Mouse (Mus musculus) kidney, postnatal 14 days (tissue): ENCODE measurements at regions not wholly inside any gene's neighbourhood (a gene's known extent, or its start where the extent isn't known, plus 50 kb on each side); places are given as distances from the start of the nearest gene placed in this dataset.

Experiments used
- DNase-seq: peaks from one replicate; pipeline ENCODE4 v3.0.0; 2022; ENCODE audit warnings: mixed read lengths

GRCm38 (mm10) chr13:29019839-29020238, 66.3 kb upstream of the Sox4 start:
- no peak for DNase-seq

DNA sequence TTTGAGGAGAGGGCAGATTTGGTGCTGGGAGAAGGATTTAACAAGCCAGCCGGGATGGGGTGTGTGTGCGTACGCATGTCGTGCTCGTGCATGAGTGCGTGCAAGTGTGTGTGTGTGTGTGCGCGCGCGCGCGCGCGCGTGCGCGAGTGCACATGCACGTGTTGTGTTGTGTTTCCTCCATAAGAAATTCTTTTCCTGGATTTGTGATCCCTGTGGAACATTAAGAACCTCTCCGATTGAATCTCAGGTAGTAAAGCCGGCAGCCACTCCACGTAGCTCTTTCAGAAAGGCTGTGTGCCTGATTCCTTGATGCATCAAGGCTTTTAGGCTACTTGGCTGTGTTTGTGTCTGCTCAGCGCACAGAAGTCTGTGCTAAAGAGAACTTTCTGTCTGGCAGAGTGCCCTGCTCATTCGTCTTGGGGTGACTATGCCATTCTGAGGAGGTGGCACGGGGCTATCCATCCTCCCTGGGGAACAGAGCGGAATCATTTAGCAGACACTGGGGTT, 62.7 kb upstream of the Sox4 start:
- DNase-seq, result no peak

GRCm38 (mm10) chr13:29015605-29015994, 62.1 kb upstream of the Sox4 start:
- no peak for DNase-seq

DNA sequence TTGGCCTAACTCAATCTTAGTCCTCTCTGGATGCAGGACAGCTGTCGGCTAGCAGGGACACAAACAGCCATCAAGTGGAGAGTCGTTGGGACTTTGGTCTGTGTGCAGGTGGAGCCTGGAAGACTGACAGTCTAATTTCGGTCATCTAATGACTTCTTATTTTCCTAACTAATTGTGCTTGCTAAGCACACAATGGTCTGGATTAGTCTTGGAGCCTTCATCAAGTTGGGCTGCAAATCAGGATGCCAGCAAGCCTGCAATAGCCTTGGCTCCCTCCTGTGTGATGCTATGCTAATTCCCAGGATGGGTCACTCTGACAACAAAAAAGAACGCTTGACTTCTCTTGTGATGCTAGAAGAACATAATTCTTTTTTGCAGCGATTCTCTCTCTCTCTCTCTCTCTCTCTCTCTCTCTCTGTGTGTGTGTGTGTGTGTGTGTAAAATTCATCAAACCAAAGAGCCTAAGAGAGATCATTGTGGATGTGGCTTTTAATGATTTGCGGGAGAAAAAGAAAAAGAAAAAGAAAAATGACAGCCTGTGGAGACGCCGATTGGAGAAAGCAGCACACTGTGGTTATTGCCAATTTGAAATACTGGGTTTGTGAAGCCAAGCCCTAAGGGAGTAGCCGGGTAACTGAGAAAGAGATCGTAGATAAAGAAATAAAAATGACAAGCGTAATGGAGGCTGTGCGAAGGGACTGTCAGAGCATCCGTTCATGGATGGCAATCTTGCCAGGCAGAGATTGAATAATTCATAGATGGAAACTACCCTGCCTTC, 61.5 kb upstream of the Sox4 start:
- no peak for DNase-seq

DNA sequence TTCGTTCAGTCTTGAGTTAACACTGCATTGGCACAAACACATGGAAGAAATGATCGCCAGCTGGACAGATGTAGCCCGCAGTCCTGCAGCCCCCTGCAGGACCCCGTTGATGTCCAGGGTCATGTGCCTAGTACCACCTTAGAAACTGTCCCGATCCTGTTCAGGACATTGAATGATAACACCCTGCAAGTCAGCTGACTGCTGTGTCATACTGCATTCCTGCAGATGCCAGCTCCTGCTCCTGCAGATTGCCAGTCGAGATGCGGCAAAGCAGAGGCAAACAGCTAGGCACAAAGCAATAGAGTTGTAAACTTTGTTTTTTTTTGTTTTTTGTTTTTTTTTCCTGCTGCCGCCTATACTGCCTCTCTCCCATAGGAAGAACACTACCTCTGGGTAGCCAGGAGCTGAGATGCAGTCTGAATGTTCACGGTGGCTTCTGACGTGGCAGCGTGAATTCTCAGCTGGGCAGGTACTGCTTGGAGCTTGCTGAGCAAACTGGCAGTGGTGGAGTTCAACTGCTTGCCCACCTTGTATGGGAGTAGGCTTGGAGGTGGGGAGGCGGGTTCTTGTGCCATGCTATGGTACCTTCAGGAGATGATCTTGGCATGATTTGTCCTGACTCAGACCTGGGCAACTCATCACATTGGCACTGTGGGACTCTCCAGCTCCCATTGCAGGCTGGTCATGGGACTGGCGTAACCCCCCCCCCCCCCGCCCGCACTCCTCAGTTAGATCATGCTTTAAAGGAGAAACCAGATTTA, 60.7 kb upstream of the Sox4 start:
- no peak for DNase-seq

DNA sequence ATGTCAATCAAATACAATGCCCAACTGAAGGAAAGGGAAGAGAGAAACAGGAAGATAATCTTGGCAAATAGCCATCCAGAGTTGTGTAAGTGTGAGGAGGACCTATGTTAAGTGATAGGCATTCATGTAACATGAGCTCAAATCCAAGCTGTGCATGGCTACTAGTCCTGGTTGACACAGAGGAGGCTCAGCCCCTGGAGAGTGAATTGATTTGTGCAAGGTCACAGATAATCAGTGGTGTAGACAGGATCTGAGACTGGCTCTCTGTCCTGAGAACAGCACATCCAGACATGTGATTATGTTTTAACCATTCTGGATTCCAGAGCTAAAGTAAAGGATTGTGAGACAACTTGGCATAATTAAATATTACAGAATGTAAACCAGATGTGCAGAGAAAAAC, 53.0 kb upstream of the Sox4 start:
- no peak for DNase-seq
